Mouse (Mus musculus): ENCODE measurements around the gene Ankrd13a. TPM values are rescaled to one million over a fixed set of nuclear protein-coding genes. Genes with fewer than 3 reads are reported as not detected.

Gene Ankrd13a
- polyA plus RNA-seq, 1 experiment = 71.8 TPM

DNA sequence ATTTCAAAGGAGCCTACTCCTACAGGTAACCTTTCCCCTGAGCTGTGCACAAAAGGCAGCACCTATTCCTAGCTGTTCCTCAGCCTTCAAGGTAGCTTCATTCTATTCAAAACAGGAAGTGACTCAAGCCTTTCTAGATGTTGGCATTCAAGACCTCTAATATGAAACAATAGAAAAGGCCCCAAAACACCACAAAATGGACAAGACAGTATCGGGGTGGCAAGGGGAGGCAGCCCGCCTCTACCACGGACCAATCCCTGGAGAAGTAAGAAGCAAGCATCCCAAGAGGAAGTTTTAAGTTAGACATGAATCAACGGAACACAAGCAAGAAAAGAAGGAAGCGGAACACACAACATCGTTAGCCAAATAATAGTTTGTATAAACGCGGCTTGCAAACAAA is 2.7 kb upstream of the Ankrd13a start:
- Histone ChIP-seq H3K4me1 (ENCODE audit: control insufficient read depth, insufficient read depth, low read length) (no peaks in the 10 kb centered on the region), H3K36me3 (ENCODE audit: control insufficient read depth, insufficient read depth, low read length, poor library complexity, severe bottlenecking) (no peaks in the 10 kb centered on the region), H3K27me3 (ENCODE audit: control insufficient read depth, insufficient read depth, low read length, poor library complexity, severe bottlenecking) (no peaks in the 10 kb centered on the region), H3K9me3 (replicated peaks; ENCODE audit: control insufficient read depth, insufficient read depth, low read length, poor library complexity, severe bottlenecking) (no peaks in the 10 kb centered on the region), H3K9ac (ENCODE audit: low read depth, poor library complexity, severe bottlenecking) (0 out of 2 replicates have a peak overlapping the region, but pooled peaks have one; percentile 85), H3K27ac (ENCODE audit: insufficient read depth, low read length) (no peak overlapping the region), H3K4me3 (ENCODE audit: low read depth, low read length) (no peak overlapping the region)
- TF ChIP-seq EP300 (IDR thresholded peaks at IDR 0.05; ENCODE audit: insufficient read depth, low read depth, low read length) (no peak), CTCF (IDR thresholded peaks at IDR 0.05; ENCODE audit: low read depth, low read length) (no peak), POLR2A (IDR thresholded peaks at IDR 0.05; ENCODE audit: insufficient read depth, low read length) (no peak)

DNA sequence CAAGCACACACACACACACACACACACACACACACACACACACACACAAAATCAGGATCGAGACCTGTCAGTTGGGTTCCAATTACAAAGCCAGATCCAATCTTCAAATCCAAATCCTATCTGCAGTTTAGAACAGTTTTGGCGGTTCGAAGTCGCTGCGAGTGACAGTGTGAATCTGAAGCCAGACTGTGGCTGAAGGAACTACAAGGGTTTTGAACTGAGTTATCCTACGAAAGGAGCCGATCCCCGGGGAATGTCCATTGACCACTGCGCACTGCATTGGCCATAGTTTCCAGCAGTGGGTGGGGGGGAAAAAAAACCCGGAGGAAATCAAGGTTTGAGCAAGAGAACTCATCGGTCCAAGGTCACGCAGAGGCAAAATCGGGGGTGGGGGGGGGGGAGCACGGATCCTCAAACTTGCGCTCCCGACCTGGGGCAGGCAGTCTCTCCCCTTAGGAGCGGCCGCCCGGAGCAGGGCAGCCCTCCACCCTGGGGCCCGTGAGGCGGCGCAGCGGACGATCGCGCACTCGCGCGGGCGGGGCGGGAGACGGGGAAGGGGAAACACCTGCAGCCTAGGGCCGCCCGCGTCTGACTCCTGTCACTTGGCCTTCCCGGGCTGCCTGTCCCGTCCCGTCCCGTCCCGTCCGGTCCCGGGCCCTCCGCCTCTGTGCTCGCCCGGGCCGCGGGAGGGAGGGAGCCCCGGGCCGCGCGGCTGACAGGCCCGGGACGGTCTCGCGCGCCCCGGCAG is 1.8 kb upstream of the Ankrd13a start:
- Histone ChIP-seq H3K27me3 (ENCODE audit: control insufficient read depth, insufficient read depth, low read length, poor library complexity, severe bottlenecking) (no peaks in the 10 kb centered on the region), H3K9me3 (replicated peaks; ENCODE audit: control insufficient read depth, insufficient read depth, low read length, poor library complexity, severe bottlenecking) (no peaks in the 10 kb centered on the region), H3K9ac (ENCODE audit: low read depth, poor library complexity, severe bottlenecking) (peak overlapping the region; percentile 85), H3K4me3 (ENCODE audit: low read depth, low read length) (peak overlapping the region; percentile 81), H3K36me3 (ENCODE audit: control insufficient read depth, insufficient read depth, low read length, poor library complexity, severe bottlenecking) (no peaks in the 10 kb centered on the region), H3K27ac (ENCODE audit: insufficient read depth, low read length) (no peak overlapping the region), H3K4me1 (ENCODE audit: control insufficient read depth, insufficient read depth, low read length) (no peaks in the 10 kb centered on the region)
- TF ChIP-seq POLR2A (IDR thresholded peaks at IDR 0.05; ENCODE audit: insufficient read depth, low read length) (no peak), CTCF (IDR thresholded peaks at IDR 0.05; ENCODE audit: low read depth, low read length) (no peak), EP300 (IDR thresholded peaks at IDR 0.05; ENCODE audit: insufficient read depth, low read depth, low read length) (no peak)

DNA sequence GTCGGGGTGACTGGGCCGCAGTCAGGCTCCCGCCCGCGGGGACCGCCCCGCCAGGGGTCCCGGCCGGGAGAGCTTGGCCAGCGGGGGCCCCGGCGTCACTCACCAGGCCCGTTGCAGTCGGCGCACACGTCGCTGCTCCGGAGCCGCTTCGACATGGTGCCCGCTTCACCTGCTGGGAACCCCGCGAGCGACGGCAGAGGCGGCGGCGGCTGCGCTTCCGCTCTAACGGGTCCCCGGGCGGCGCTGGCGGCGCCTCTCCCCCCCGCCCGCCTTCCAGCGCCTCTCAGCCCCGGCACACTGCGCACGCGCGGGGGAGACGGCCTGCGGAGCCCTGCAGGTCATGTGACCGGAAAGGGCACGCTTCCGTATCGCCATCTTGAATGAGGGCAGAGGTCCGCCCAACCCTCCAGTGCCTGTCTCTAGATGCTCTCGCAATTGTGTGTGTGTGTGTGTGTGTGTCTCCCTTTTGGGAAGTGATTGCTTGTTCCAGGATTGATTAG is 1.2 kb upstream of the Ankrd13a start:
- Histone ChIP-seq H3K9me3 (replicated peaks; ENCODE audit: control insufficient read depth, insufficient read depth, low read length, poor library complexity, severe bottlenecking) (no peaks in the 10 kb centered on the region), H3K27me3 (ENCODE audit: control insufficient read depth, insufficient read depth, low read length, poor library complexity, severe bottlenecking) (no peaks in the 10 kb centered on the region), H3K36me3 (ENCODE audit: control insufficient read depth, insufficient read depth, low read length, poor library complexity, severe bottlenecking) (no peaks in the 10 kb centered on the region), H3K27ac (ENCODE audit: insufficient read depth, low read length) (no peak overlapping the region), H3K9ac (ENCODE audit: low read depth, poor library complexity, severe bottlenecking) (peak overlapping the region; percentile 89), H3K4me3 (ENCODE audit: low read depth, low read length) (peak overlapping the region; percentile 81), H3K4me1 (ENCODE audit: control insufficient read depth, insufficient read depth, low read length) (no peaks in the 10 kb centered on the region)
- TF ChIP-seq CTCF (IDR thresholded peaks at IDR 0.05; ENCODE audit: low read depth, low read length) = no peak
- 0 out of 2 replicates have a peak, but pooled peaks have one; percentile 39 for TF ChIP-seq EP300 (IDR thresholded peaks at IDR 0.05; ENCODE audit: insufficient read depth, low read depth, low read length)
- no peak for TF ChIP-seq POLR2A (IDR thresholded peaks at IDR 0.05; ENCODE audit: insufficient read depth, low read length)

DNA sequence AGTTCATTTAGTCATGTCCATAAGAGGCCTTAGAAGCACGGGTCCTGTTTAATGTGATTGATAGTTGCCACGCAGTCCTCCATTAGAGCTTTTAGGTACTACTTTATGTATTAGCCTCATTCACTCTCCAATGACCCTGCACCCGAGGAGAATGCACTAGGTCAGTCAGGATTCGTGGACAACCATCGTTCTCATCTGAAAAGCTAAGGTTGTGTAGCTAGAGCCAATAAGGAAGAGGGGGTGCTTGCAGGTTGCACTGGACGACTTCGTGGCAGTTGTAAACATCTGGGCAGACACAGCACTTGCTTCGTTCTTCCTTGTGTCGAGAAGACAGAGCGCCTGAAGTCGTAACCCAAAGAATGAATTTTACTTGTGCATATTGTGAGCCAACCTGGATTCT is 697 bp upstream of the Ankrd13a start:
- Histone ChIP-seq H3K9ac (ENCODE audit: low read depth, poor library complexity, severe bottlenecking) (peak overlapping the region; percentile 89), H3K27me3 (ENCODE audit: control insufficient read depth, insufficient read depth, low read length, poor library complexity, severe bottlenecking) (no peaks in the 10 kb centered on the region), H3K36me3 (ENCODE audit: control insufficient read depth, insufficient read depth, low read length, poor library complexity, severe bottlenecking) (no peaks in the 10 kb centered on the region), H3K4me1 (ENCODE audit: control insufficient read depth, insufficient read depth, low read length) (no peaks in the 10 kb centered on the region), H3K9me3 (replicated peaks; ENCODE audit: control insufficient read depth, insufficient read depth, low read length, poor library complexity, severe bottlenecking) (no peaks in the 10 kb centered on the region), H3K4me3 (ENCODE audit: low read depth, low read length) (peak overlapping the region; percentile 85), H3K27ac (ENCODE audit: insufficient read depth, low read length) (peak overlapping the region; percentile 34)
- no peak for TF ChIP-seq EP300 (IDR thresholded peaks at IDR 0.05; ENCODE audit: insufficient read depth, low read depth, low read length)
- no peak for TF ChIP-seq POLR2A (IDR thresholded peaks at IDR 0.05; ENCODE audit: insufficient read depth, low read length)
- TF ChIP-seq CTCF (IDR thresholded peaks at IDR 0.05; ENCODE audit: low read depth, low read length) = no peak

DNA sequence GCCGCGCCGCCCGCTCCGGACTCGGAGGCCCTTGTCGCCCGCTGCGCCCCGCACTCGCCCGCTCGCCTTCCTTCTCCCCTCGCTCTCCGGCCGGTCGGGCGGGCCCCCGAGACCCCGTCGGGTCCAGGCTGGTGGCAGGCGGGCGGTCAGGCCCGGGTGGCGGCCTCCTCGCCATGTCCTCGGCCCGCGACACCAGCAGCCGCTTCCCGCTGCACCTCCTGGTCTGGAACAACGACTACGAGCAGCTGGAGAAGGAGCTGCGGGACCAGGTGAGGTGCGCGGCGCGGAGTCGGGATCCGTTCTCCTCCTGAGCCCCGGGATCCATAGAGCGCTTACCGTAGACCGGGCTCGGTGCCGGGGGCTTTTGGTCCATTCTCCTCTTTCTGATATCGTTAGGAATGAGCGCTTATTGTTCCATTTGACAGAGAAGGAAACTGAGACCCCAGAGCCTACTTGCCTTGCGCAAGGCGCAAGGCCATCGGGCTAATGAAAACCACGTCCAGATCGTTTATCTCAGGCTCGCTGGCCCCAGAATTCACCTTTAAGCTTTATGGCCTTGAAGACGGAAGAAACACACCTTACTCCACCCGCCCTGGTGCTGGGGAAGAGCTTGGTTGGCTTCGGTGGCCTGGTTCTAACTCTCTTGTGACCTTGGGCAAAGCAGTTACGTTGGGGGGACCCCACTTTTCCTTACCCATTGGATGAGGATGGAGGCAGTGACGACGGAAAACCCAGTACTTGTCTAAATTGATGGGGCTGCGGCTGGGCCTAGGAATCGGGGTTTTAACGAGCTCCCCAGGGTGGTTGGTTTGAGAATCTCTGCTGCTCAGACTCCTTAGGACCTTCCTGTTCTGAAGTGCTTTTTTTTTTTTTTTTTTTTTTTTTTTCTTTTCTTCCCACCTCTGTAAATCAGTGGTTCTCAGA is 841 bp downstream of the Ankrd13a start, which contains the start of gene Git2:
Gene Git2, minus strand, starts transcription at position 462 of the 924 bp plus-strand sequence.
- H3K4me1 ChIP-seq (ENCODE audit: control insufficient read depth, insufficient read depth, low read length) = no peaks in the 10 kb centered on the region
- peak within 1 kb of the TSS; percentile 95 for H3K4me3 ChIP-seq (ENCODE audit: low read depth, low read length)
- TF ChIP-seq EP300 (IDR thresholded peaks at IDR 0.05; ENCODE audit: insufficient read depth, low read depth, low read length) (no peak), POLR2A (IDR thresholded peaks at IDR 0.05; ENCODE audit: insufficient read depth, low read length) (no peak), CTCF (IDR thresholded peaks at IDR 0.05; ENCODE audit: low read depth, low read length) (no peak)
- H3K9me3 ChIP-seq (replicated peaks; ENCODE audit: control insufficient read depth, insufficient read depth, low read length, poor library complexity, severe bottlenecking) = no peaks in the 10 kb centered on the region
- H3K27me3 ChIP-seq (ENCODE audit: control insufficient read depth, insufficient read depth, low read length, poor library complexity, severe bottlenecking) = no peaks in the 10 kb centered on the region
- peak within 1 kb of the TSS; percentile 89 for H3K9ac ChIP-seq (ENCODE audit: low read depth, poor library complexity, severe bottlenecking)
- no peaks in the 10 kb centered on the region for H3K36me3 ChIP-seq (ENCODE audit: control insufficient read depth, insufficient read depth, low read length, poor library complexity, severe bottlenecking)
- peak within 1 kb of the TSS; percentile 34; the same call in 1 of the 2 replicates for H3K27ac ChIP-seq (ENCODE audit: insufficient read depth, low read length)

Measured in ES-Bruce4 (cell line).